Mouse (Mus musculus) liver, postnatal 0 days (tissue): Measurements from ENCODE around the gene Chp1. TPM values are rescaled to one million over a fixed set of nuclear protein-coding genes. Genes with fewer than 3 reads are reported as not detected.
"Not testable (repeated sequence)": the region's sequence is repeated elsewhere in the genome, so short reads cannot be mapped to it uniquely, and the experiment has no call there.

ENCODE experiments used
- ATAC-seq: fragments of 200-750 bp; cut with Nextera tagmentation; 2 replicates; pipeline ENCODE4 v1.8.0; 2017; ENCODE audit warnings: mild to moderate bottlenecking, moderate library complexity
- DNase-seq: peaks from one replicate; pipeline ENCODE4 v3.0.0-alpha.2; 2016
- H3K27ac ChIP-seq: fragments of 300-500 bp; sonication (generic); 2 replicates; pipeline ENCODE4 v1.5.1; 2014; ENCODE audit warnings: antibody characterized with exemption, moderate library complexity, mild to moderate bottlenecking, low read depth
- H3K27me3 ChIP-seq: fragments of 300-500 bp; sonication (generic); 2 replicates; pipeline ENCODE4 v1.6.1; 2014; ENCODE audit warnings: low read length, control low read depth, mixed read lengths; ENCODE audit not compliant: insufficient read depth
- H3K36me3 ChIP-seq: fragments of 300-500 bp; sonication (generic); replicated peaks from 2 replicates; pipeline ENCODE4 v1.6.1; 2014; ENCODE audit warnings: mild to moderate bottlenecking, control low read depth, low read length, moderate library complexity, mixed read lengths; ENCODE audit not compliant: insufficient read depth
- H3K4me1 ChIP-seq: fragments of 300-500 bp; sonication (generic); 2 replicates; pipeline ENCODE4 v1.6.1; 2014; ENCODE audit warnings: antibody characterized with exemption, mild to moderate bottlenecking, control low read depth; ENCODE audit not compliant: insufficient read depth
- H3K4me2 ChIP-seq: fragments of 300-500 bp; sonication (generic); 2 replicates; pipeline ENCODE4 v1.6.1; 2014; ENCODE audit warnings: low read depth, mild to moderate bottlenecking, low read length, moderate library complexity, mixed read lengths
- H3K4me3 ChIP-seq: fragments of 300-500 bp; sonication (generic); 2 replicates; pipeline ENCODE4 v1.5.1; 2014; ENCODE audit warnings: low read depth, low read length
- H3K9ac ChIP-seq: fragments of 300-500 bp; sonication (generic); replicated peaks from 2 replicates; pipeline ENCODE4 v1.6.1; 2014; ENCODE audit warnings: mild to moderate bottlenecking, moderate library complexity
- H3K9me3 ChIP-seq: fragments of 300-500 bp; sonication (generic); 2 replicates; pipeline ENCODE4 v1.6.1; 2016; ENCODE audit warnings: mild to moderate bottlenecking, control low read depth, low read length, mixed read lengths
- CTCF ChIP-seq: sonication (generic); IDR thresholded peaks from 2 replicates; pipeline ENCODE4 v1.5.1; 2016; ENCODE audit warnings: antibody characterized with exemption, low read depth
- EP300 ChIP-seq: IDR thresholded peaks from 2 replicates; pipeline ENCODE4 v1.6.1; 2016; ENCODE audit warnings: antibody characterized with exemption, low read depth, mild to moderate bottlenecking
- WGBS: fragments of 180-500 bp; shearing (Covaris S2); extraction: QIAGEN DNeasy Blood & Tissue Kit; methylation state at CpG from one replicate; pipeline ENCODE4 v1.1.7; 2014; ENCODE audit not compliant: insufficient replicate concordance; 5-methylcytosine and 5-hydroxymethylcytosine counted together
- polyA plus RNA-seq: library from polyadenylated mRNA; unstranded; fragments of >200 nt; fragmentation: Nextera tagmentation; extraction: Ambion mirVana; gene quantifications from 2 replicates; pipeline ENCODE4 v1.2.1, GENCODE M21; 2015

The Chp1 gene
- polyA plus RNA-seq, 1 experiment from 2014 or later: 146 TPM

DNA sequence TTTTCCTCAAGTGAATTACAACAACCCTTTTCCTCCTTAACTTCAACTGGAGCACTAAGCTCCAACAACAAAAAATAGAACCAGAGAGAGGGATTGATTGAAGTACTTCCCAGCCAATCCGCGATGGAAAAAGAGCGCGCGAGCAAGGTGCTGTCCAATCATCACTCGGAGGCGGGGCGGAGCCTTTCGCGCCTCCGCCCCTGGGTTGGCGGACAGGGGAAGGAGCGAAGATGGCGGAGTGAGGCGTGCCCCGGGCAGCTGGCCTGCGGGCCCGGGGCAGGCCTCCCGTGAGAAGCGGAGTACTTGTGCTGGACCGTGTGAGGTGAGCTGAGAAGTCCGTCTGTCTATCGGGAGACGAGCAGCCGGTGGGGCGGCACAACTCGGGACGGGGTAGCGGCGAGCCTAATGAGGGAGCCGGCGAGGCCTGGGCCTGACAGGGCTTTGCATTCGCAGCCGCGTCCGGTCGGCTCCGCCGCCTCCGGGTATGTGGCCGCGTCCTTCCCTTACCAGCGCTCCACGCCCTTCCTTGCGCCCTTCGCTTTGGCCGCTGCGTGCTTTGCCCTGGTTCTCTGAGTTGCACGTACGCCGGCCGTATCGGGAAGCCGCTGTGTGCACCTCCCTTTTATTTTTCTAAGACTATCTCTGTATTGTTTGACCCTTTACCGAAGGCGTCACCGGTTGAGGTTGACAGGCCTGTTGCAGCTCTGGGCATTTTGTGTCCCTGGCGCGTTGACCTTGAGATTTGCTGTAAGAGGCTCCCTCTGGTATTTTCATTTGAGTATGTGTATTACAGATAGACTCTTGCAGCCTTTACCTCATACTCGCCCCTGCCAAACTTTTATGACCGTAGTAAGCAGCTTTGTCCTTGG is 46.9 kb downstream of the Chp1 start:
- under 1% methylated on average over 59 of the region's 61 CpGs for WGBS
- Histone ChIP-seq H3K9ac (peak overlapping the region; percentile 98), H3K27me3 (no peaks in the 10 kb centered on the region), H3K27ac (peak overlapping the region; percentile 97), H3K4me2 (peak overlapping the region; percentile 70), H3K4me3 (peak overlapping the region; percentile 90), H3K9me3 (no peaks in the 10 kb centered on the region), H3K4me1 (peaks cover 10% of the 10 kb centered on the region), H3K36me3 (peaks cover 31% of the 10 kb centered on the region)
- ATAC-seq: peak; percentile 97
- peak; percentile 97 for DNase-seq
- TF ChIP-seq CTCF (no peak), EP300 (peak; percentile 66; the same call in 1 of the 2 replicates)

DNA sequence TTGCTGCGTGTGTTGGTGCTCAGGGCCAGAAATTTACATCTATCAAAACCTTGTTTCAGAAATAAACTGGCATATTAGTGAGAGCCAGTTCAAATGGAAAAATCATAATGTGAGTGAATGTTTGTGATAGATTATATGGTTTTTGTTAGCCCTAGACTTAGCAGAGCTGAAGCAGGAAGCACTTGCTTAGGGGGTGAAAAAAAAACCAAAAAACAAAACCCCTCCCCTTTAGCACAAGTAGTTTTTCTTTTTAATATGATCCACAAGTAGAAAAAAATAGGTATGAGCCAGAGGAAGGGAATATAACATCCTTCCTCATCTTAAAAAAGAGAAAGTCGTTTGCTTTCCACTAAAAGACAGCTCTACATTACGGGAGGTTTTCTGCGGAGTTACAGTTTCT is 47.8 kb downstream of the Chp1 start:
- DNase-seq (no peak), ATAC-seq (no peak)
- peak overlapping the region; percentile 90 for H3K4me3 ChIP-seq
- TF ChIP-seq EP300 (no peak), CTCF (no peak)
- H3K9ac ChIP-seq: peak overlapping the region; percentile 98
- H3K36me3 ChIP-seq: peaks cover 35% of the 10 kb centered on the region
- peak overlapping the region; percentile 97 for H3K27ac ChIP-seq
- 32% methylated on average over 4 of the region's 4 CpGs for WGBS
- H3K27me3 ChIP-seq: no peaks in the 10 kb centered on the region
- peak overlapping the region; percentile 70 for H3K4me2 ChIP-seq
- H3K9me3 ChIP-seq: no peaks in the 10 kb centered on the region
- peaks cover 10% of the 10 kb centered on the region for H3K4me1 ChIP-seq

DNA sequence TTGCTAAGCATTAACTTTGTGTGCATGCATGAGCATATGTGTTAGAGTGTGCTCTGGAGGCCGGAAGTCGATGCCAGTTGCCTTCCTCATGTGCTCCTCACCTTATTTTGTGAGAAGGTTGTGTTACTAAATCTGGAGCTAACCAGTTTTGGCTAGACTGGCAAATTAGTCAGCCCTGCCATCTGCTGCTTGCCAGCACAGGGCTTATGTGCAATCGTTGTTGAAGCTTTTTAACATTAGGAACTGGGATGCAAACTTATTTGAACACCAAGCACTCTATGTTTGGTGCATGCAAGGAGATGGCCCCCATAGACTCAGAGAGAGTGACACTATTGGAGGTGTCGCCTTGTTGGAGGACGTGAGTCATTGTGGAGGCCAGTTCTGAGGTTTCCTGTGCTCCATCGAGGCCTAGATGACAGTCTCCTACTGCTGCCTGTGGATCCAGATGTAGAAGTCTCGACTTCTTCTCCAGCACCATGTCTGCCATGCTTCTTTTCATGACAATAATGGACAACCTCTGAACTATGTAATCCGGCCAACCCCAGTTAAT is 49.4 kb downstream of the Chp1 start:
- H3K36me3 ChIP-seq: peaks cover 42% of the 10 kb centered on the region
- WGBS: 72% methylated on average over 8 of the region's 8 CpGs
- H3K4me1 ChIP-seq: peaks cover 10% of the 10 kb centered on the region
- no peak overlapping the region for H3K4me2 ChIP-seq
- no peak for DNase-seq
- H3K9ac ChIP-seq: no peak overlapping the region
- ATAC-seq: no peak
- no peaks in the 10 kb centered on the region for H3K9me3 ChIP-seq
- H3K4me3 ChIP-seq: peak overlapping the region; percentile 90
- H3K27me3 ChIP-seq: no peaks in the 10 kb centered on the region
- no peak for TF ChIP-seq EP300
- no peak for TF ChIP-seq CTCF
- H3K27ac ChIP-seq: no peak overlapping the region

DNA sequence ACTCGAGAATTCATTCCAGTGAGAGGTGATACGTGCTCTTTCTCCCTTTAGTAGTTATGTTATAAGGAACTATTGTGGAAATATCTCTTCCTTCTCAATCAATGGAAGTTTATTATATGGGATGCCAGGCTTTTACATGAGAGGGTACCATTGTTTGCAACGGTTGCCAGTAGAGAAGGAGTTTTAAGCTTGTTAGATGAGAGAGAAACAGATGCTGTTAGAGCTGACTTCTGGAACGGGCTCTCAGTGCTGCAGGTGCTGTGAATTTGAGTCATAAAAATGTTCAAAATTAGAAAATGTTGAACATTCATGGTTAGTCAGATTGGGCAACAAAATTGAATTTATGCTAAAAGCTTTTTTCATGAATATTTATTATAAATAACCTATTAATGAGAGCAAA is 53.5 kb downstream of the Chp1 start:
- 90% methylated on average over 4 of the region's 4 CpGs for WGBS
- ATAC-seq (no peak), DNase-seq (no peak)
- no peak for TF ChIP-seq EP300
- no peak for TF ChIP-seq CTCF
- Histone ChIP-seq H3K9ac (no peak overlapping the region), H3K4me1 (peaks cover 18% of the 10 kb centered on the region), H3K4me3 (no peak overlapping the region), H3K9me3 (no peaks in the 10 kb centered on the region), H3K36me3 (peaks cover 65% of the 10 kb centered on the region), H3K27me3 (no peaks in the 10 kb centered on the region), H3K4me2 (peak overlapping the region; percentile 18; the same call in 1 of the 2 replicates), H3K27ac (no peak overlapping the region)

DNA sequence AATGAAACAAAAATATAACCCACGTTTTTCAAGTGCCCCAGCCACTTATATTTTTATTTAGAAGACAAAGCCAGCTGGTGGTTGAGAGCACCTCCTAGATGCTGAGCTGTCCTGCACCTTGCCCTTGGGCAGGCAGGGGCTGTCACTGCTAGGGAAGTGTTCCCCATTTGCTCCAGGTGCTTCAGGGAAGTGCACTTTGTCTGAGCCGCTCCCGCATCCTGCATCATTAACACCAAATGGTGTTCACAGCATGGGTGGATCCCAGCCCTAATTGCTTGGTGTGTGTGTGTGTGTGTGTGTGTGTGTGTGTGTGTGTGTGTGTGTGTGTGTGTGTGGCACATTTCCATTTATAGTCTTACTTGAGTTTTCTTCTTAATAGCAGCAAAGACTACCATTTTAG is 54.1 kb downstream of the Chp1 start:
- not testable (repeated sequence) for H3K27me3 ChIP-seq, DNase-seq, H3K4me3 ChIP-seq, H3K27ac ChIP-seq, H3K9me3 ChIP-seq, ATAC-seq, H3K9ac ChIP-seq
- H3K4me1 ChIP-seq: peaks cover 18% of the 10 kb centered on the region
- 72% methylated on average over 3 of the region's 3 CpGs for WGBS
- peaks cover 61% of the 10 kb centered on the region for H3K36me3 ChIP-seq
- H3K4me2 ChIP-seq: peak overlapping the region; percentile 18

DNA sequence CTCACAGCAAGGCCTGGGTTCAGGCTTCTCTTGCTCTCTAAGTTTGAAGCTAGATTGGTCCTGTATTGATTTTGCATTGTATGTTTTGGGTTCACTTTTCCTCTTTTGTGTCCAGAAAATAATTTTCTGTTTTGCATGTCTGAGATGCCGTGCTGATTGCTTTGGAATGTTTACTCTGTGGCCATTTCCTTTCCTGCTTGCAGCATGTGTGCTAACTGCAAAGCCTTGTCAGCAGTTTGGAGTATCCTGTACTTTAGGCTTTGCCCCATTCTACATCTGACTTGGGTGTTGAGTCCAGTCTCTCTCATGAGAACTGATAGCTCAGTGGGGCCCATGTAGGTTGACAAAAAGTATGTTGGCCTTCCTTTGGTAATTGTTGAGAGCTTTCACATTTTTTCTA is 55.0 kb downstream of the Chp1 start:
- Histone ChIP-seq H3K27me3 (no peaks in the 10 kb centered on the region), H3K27ac (peak overlapping the region; percentile 81; the same call in 1 of the 2 replicates), H3K9me3 (no peaks in the 10 kb centered on the region), H3K4me2 (0 out of 2 replicates have a peak overlapping the region, but pooled peaks have one; percentile 7), H3K4me1 (peaks cover 22% of the 10 kb centered on the region), H3K36me3 (peaks cover 61% of the 10 kb centered on the region), H3K4me3 (no peak overlapping the region), H3K9ac (no peak overlapping the region)
- ATAC-seq (no peak), DNase-seq (no peak)
- TF ChIP-seq EP300: no peak
- no peak for TF ChIP-seq CTCF
- WGBS: 39% methylated on average over 1 of the region's 1 CpGs
